Mouse (Mus musculus) intestine, postnatal 0 days (tissue): Measurements from ENCODE around the gene Slc22a21. TPM values are rescaled to one million over a fixed set of nuclear protein-coding genes. Genes with fewer than 3 reads are reported as not detected.
"Not testable (repeated sequence)": the region's sequence is repeated elsewhere in the genome, so short reads cannot be mapped to it uniquely, and the experiment has no call there.

Experiments
- ATAC-seq: fragments of 200-750 bp; cut with Nextera tagmentation; 2 replicates; pipeline ENCODE4 v1.8.0; 2017; ENCODE audit warnings: mild to moderate bottlenecking, moderate TSS enrichment, moderate library complexity
- H3K27ac ChIP-seq: fragments of 300-500 bp; sonication (generic); 2 replicates; pipeline ENCODE4 v1.5.1; 2014; ENCODE audit warnings: mild to moderate bottlenecking, low read depth, low read length, moderate library complexity
- H3K27me3 ChIP-seq: fragments of 300-500 bp; sonication (generic); replicated peaks from 2 replicates; pipeline ENCODE4 v1.6.1; 2014; ENCODE audit warnings: low read length, mixed read lengths; ENCODE audit not compliant: control insufficient read depth, insufficient read depth
- H3K36me3 ChIP-seq: fragments of 300-500 bp; sonication (generic); 2 replicates; pipeline ENCODE4 v1.6.1; 2014; ENCODE audit warnings: mild to moderate bottlenecking, moderate library complexity; ENCODE audit not compliant: control insufficient read depth, insufficient read depth
- H3K4me1 ChIP-seq: fragments of 300-500 bp; sonication (generic); replicated peaks from 2 replicates; pipeline ENCODE4 v1.6.1; 2014; ENCODE audit warnings: antibody characterized with exemption, low read length, mixed read lengths; ENCODE audit not compliant: control insufficient read depth, insufficient read depth
- H3K4me2 ChIP-seq: fragments of 300-500 bp; sonication (generic); replicated peaks from 2 replicates; pipeline ENCODE4 v1.6.1; 2014; ENCODE audit warnings: low read depth, mild to moderate bottlenecking, moderate library complexity
- H3K4me3 ChIP-seq: fragments of 300-500 bp; sonication (generic); 2 replicates; pipeline ENCODE4 v1.5.1; 2014; ENCODE audit warnings: low read depth, low read length
- H3K9ac ChIP-seq: fragments of 300-500 bp; sonication (generic); 2 replicates; pipeline ENCODE4 v1.6.1; 2014; ENCODE audit warnings: mild to moderate bottlenecking, low read depth, low read length
- H3K9me3 ChIP-seq: fragments of 300-500 bp; sonication (generic); 2 replicates; pipeline ENCODE4 v1.6.1; 2016; ENCODE audit warnings: mixed run types; ENCODE audit not compliant: control insufficient read depth
- CTCF ChIP-seq: sonication (generic); IDR thresholded peaks from 2 replicates; pipeline ENCODE4 v1.5.1; 2016; ENCODE audit warnings: low read depth, mild to moderate bottlenecking, control low read depth, antibody characterized with exemption, moderate library complexity
- WGBS: fragments of 180-500 bp; shearing (Covaris S2); extraction: QIAGEN DNeasy Blood & Tissue Kit; methylation state at CpG from one replicate; pipeline ENCODE4 v1.1.7; 2014; 5-methylcytosine and 5-hydroxymethylcytosine counted together
- polyA plus RNA-seq: library from polyadenylated mRNA; unstranded; fragments of >200 nt; fragmentation: Nextera tagmentation; extraction: Ambion mirVana; gene quantifications from 2 replicates; pipeline ENCODE4 v1.2.1, GENCODE M21; 2015

The Slc22a21 gene
- polyA plus RNA-seq, 1 experiment from 2014 or later = 6.8 TPM

DNA sequence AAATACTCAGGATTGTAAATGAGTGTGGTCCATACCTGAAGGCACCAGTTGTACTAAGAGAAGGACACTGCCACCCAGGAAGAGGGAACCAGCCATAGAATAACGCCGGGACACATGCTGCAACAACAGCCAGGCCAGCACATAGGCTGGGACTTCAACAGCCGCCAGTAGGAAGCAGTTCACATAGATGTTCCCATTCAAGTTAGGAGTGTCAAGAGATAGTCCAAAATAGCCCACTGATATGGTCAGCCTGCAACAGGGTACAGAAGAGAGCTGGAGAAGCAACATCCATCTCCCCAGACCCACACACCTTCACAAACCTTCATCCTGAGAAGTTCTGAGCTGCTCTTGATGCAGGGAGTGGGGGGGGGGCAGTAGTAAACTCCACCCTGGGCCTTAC, 25.5 kb downstream of the Slc22a21 start:
- TF ChIP-seq CTCF = no peak
- H3K36me3 ChIP-seq = peaks cover 29% of the 10 kb centered on the region
- no peak for ATAC-seq
- H3K4me2 ChIP-seq = no peak overlapping the region
- H3K4me1 ChIP-seq = no peaks in the 10 kb centered on the region
- H3K27me3 ChIP-seq = no peaks in the 10 kb centered on the region
- H3K9ac ChIP-seq = no peak overlapping the region
- 89% methylated on average over 3 of the region's 3 CpGs for WGBS
- H3K4me3 ChIP-seq = no peak overlapping the region
- no peaks in the 10 kb centered on the region for H3K9me3 ChIP-seq
- no peak overlapping the region for H3K27ac ChIP-seq

DNA sequence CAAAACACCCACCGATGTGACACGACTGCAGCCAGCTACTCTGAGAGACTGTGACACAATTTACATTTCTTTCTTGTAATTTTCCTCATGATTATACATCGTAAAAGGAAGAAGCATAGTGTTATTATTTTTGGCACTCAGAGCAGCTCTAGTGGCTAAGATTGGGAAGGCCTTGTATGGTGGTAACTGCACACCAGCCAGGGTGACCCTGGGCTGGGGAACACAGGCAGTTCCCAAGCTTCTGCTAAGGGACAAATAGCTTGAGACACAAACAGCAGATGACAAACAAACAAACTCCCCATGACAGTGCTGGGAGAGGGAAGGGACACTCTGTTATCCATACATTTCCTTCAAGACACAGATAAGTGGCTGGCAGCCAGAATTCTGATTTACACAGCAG, 30.0 kb downstream of the Slc22a21 start:
- WGBS = no CpG with 5 or more reads among the region's 3 CpGs

DNA sequence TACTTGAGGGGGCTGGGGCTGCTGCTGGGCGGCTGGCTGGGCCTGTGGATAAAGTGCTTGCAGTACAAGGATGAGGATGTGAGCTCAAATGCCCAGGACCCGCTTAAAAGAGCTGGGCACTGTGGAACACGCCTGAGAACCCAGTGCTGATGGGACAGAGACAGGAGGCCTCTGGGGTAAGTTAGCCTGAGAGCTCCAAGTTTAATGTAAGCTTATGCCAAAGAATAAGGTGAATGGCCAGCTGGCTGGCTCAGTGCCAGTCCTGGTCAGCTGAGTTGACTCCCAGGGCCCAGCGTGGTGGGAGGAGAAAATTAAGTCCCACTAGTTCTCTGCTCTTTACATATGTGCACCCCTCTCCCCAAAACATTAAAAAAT, 48.2 kb downstream of the Slc22a21 start:
- peak; percentile 17; the same call in 1 of the 2 replicates for ATAC-seq
- not testable (repeated sequence) for H3K4me2 ChIP-seq, H3K9ac ChIP-seq, H3K4me3 ChIP-seq, H3K4me1 ChIP-seq, H3K36me3 ChIP-seq, H3K27me3 ChIP-seq, H3K27ac ChIP-seq, H3K9me3 ChIP-seq
- WGBS = 68% methylated on average over 4 of the region's 4 CpGs

More for the DNA sequence above, 30.0 kb downstream of the Slc22a21 start:
- not testable (repeated sequence) for H3K4me2 ChIP-seq, H3K4me1 ChIP-seq, H3K27me3 ChIP-seq, H3K4me3 ChIP-seq, H3K9me3 ChIP-seq, ATAC-seq, H3K9ac ChIP-seq, H3K27ac ChIP-seq
- peaks cover 14% of the 10 kb centered on the region; the same call in 1 of the 2 replicates for H3K36me3 ChIP-seq

DNA sequence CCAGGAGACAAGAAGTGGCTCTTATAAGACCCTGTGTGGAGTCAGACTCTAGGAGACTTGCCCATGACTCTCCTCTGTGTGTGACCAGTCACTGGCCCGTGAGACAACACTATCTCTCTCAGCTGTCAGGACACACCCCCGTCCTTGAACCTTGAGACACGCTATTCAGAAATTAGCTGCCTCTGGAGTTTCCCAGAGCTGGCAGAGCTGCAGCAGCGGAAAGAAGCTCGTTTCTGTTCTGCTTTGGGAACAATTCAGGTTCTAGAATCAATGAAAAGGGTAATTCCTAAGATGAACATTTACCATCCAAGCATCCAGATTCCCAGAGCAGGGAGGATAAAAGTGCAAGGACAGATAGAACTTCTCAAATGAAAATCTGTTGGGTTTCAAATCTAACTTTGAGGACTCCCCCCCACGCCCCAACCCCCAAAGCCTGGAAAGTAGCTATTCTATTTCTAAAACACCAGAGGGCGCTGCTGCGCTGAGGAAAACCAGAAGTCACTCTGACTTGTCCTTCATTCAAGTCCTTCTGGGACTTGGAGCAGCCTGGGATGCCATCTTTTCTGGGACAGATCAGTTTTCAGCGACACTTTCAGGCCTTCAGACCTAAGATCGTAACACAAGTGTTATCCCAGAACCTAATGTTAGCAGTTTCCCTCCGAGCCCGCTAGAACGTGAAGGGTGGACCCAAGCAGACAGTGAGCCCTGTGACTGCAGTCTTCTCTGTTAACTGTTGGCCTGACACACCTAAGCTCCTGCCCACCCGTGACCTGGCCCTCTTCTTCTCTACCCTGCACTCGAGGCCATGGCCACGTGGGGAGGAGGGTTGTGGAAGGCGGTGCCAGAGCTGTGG, 48.8 kb downstream of the Slc22a21 start:
- ATAC-seq = peak; percentile 81
- Histone ChIP-seq H3K9me3 (no peaks in the 10 kb centered on the region), H3K27ac (peak overlapping the region; percentile 37; the same call in 1 of the 2 replicates), H3K36me3 (no peaks in the 10 kb centered on the region), H3K27me3 (no peaks in the 10 kb centered on the region), H3K4me2 (peak overlapping the region; percentile 9; the same call in 1 of the 2 replicates), H3K4me1 (no peaks in the 10 kb centered on the region), H3K4me3 (no peak overlapping the region), H3K9ac (no peak overlapping the region)
- 22% methylated on average over 17 of the region's 17 CpGs for WGBS
- TF ChIP-seq CTCF = peak; percentile 84

DNA sequence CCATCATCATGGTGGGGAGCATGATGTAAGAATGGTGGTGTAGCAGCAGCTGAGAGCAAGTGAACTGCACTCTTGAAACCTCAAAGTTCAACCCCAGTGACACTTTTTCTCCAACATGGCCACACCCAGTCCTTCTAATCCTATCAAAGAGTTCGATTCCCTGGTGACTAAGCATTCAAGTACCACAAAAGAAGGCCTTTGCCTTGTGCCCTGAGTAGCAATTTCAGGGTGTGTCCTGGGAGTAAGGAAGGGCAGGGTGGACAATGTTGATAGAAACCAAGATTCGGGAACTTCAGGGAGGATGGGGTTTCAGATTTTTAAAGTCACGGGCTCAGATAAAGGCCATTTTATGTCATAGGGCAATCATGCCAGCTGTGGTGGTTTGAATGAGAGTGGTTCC, 50.4 kb downstream of the Slc22a21 start:
- Histone ChIP-seq H3K9me3 (no peaks in the 10 kb centered on the region), H3K36me3 (no peaks in the 10 kb centered on the region), H3K4me1 (no peaks in the 10 kb centered on the region), H3K4me3 (no peak overlapping the region), H3K4me2 (no peak overlapping the region), H3K27ac (peak overlapping the region; percentile 35; the same call in 1 of the 2 replicates), H3K9ac (no peak overlapping the region), H3K27me3 (no peaks in the 10 kb centered on the region)
- 61% methylated on average over 3 of the region's 3 CpGs for WGBS
- peak; percentile 63 for ATAC-seq
- TF ChIP-seq CTCF = no peak

DNA sequence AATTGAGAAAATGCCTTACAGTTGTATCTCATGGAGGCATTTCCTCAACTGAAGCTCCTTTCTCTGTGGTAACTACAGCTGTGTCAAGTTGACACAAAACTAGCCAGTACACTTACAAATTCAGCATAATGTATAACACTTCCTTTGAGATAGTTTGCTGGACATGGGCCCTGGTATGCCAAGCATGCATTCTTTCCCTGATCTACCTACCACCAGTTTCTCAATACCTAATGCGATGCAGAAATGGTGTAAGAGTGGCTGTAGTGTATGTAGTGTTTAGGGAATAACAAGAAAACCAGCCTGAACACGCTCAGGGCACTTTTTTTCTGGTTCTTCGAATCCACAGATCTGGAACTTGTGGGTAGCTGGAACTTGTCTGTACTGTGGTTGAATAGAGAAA, 51.5 kb downstream of the Slc22a21 start:
- H3K9me3 ChIP-seq = no peaks in the 10 kb centered on the region
- no peaks in the 10 kb centered on the region for H3K4me1 ChIP-seq
- TF ChIP-seq CTCF = no peak
- H3K36me3 ChIP-seq = no peaks in the 10 kb centered on the region
- no peak overlapping the region for H3K4me2 ChIP-seq
- no peak overlapping the region for H3K4me3 ChIP-seq
- no peak overlapping the region for H3K27ac ChIP-seq
- no peak for ATAC-seq
- WGBS = 84% methylated on average over 3 of the region's 3 CpGs
- H3K27me3 ChIP-seq = no peaks in the 10 kb centered on the region
- no peak overlapping the region for H3K9ac ChIP-seq
